Mouse (Mus musculus) kidney, embryonic 15.5 days (tissue): ENCODE results near the gene Gys1. TPM values are rescaled to one million over a fixed set of nuclear protein-coding genes. Genes with fewer than 3 reads are reported as not detected.

Experiments
- ATAC-seq: fragments of 200-750 bp; cut with Nextera tagmentation; replicated peaks from 2 replicates; pipeline ENCODE4 v1.8.0; 2017; ENCODE audit warnings: moderate TSS enrichment; ENCODE audit not compliant: low FRiP score
- H3K27ac ChIP-seq: fragments of 300-500 bp; sonication (generic); 2 replicates; pipeline ENCODE4 v1.5.1; 2015; ENCODE audit warnings: mild to moderate bottlenecking, inconsistent platforms
- H3K27me3 ChIP-seq: fragments of 300-500 bp; sonication (generic); 2 replicates; pipeline ENCODE4 v1.6.1; 2015; ENCODE audit warnings: inconsistent platforms
- H3K36me3 ChIP-seq: fragments of 300-500 bp; sonication (generic); 2 replicates; pipeline ENCODE4 v1.6.1; 2015; ENCODE audit warnings: inconsistent platforms
- H3K4me1 ChIP-seq: fragments of 300-500 bp; sonication (generic); 2 replicates; pipeline ENCODE4 v1.6.1; 2015; ENCODE audit warnings: inconsistent platforms
- H3K4me2 ChIP-seq: fragments of 300-500 bp; sonication (generic); 2 replicates; pipeline ENCODE4 v1.6.1; 2015; ENCODE audit warnings: moderate library complexity, mild to moderate bottlenecking, inconsistent platforms
- H3K4me3 ChIP-seq: fragments of 300-500 bp; sonication (generic); replicated peaks from 2 replicates; pipeline ENCODE4 v1.5.1; 2015; ENCODE audit warnings: mild to moderate bottlenecking, inconsistent platforms
- H3K9ac ChIP-seq: fragments of 300-500 bp; sonication (generic); 2 replicates; pipeline ENCODE4 v1.6.1; 2015; ENCODE audit warnings: mild to moderate bottlenecking, inconsistent platforms
- H3K9me3 ChIP-seq: fragments of 300-500 bp; sonication (generic); replicated peaks from 2 replicates; pipeline ENCODE4 v1.6.1; 2016; ENCODE audit warnings: inconsistent platforms
- WGBS: fragments of 180-500 bp; shearing (Covaris S2); methylation state at CpG from one replicate; pipeline ENCODE4 v1.1.7; 2015; ENCODE audit warnings: mixed read lengths; 5-methylcytosine and 5-hydroxymethylcytosine counted together
- polyA plus RNA-seq: library from polyadenylated mRNA; unstranded; fragments of >200 nt; fragmentation: Nextera tagmentation; extraction: Ambion mirVana; gene quantifications from 2 replicates; pipeline ENCODE4 v1.2.1, GENCODE M21; 2015

Gys1 gene
- polyA plus RNA-seq, 1 experiment from 2014 or later = 40.8 TPM

GRCm38 (mm10) chr7:45417962-45418492 lies 16.6 kb upstream of the Gys1 start:
- no peaks in the 10 kb centered on the region for H3K9me3 ChIP-seq

GRCm38 (mm10) chr7:45419859-45420614 lies 14.6 kb upstream of the Gys1 start:
- Histone ChIP-seq H3K27me3 (peaks cover 62% of the 10 kb centered on the region), H3K4me3 (no peak overlapping the region), H3K9me3 (no peaks in the 10 kb centered on the region), H3K27ac (no peak overlapping the region), H3K9ac (no peak overlapping the region), H3K36me3 (peaks cover 45% of the 10 kb centered on the region), H3K4me1 (peaks cover 32% of the 10 kb centered on the region), H3K4me2 (peak overlapping the region; percentile 36)
- WGBS = 13% methylated on average over 27 of the region's 27 CpGs
- ATAC-seq = no peak

More at GRCm38 (mm10) chr7:45417962-45418492, 16.6 kb upstream of the Gys1 start:
- Histone ChIP-seq H3K4me2 (peak overlapping the region; percentile 23; the same call in 1 of the 2 replicates), H3K27ac (no peak overlapping the region), H3K36me3 (peaks cover 25% of the 10 kb centered on the region), H3K4me1 (peaks cover 52% of the 10 kb centered on the region), H3K4me3 (no peak overlapping the region), H3K27me3 (peaks cover 81% of the 10 kb centered on the region), H3K9ac (0 out of 2 replicates have a peak overlapping the region, but pooled peaks have one; percentile 14)
- no peak for ATAC-seq
- 8% methylated on average over 13 of the region's 13 CpGs for WGBS

- peaks cover 50% of the 10 kb centered on the region for H3K36me3 ChIP-seq
- 50% methylated on average over 6 of the region's 6 CpGs for WGBS
- no peak within 1 kb of the TSS for H3K27ac ChIP-seq
- H3K9me3 ChIP-seq = no peaks in the 10 kb centered on the region
- ATAC-seq = no peak
- H3K27me3 ChIP-seq = peaks cover 56% of the 10 kb centered on the region
- H3K9ac ChIP-seq = no peak within 1 kb of the TSS
- H3K4me3 ChIP-seq = no peak within 1 kb of the TSS
- peaks cover 27% of the 10 kb centered on the region for H3K4me1 ChIP-seq
- peak within 1 kb of the TSS; percentile 36 for H3K4me2 ChIP-seq
Observed at GRCm38 (mm10) chr7:45420615-45420919, 14.1 kb upstream of the Gys1 start, which contains the start of gene Lhb. Lhb (plus strand) TSS chr7:45420820.

GRCm38 (mm10) chr7:45421194-45421593 lies 13.4 kb upstream of the Gys1 start:
- H3K27ac ChIP-seq = no peak overlapping the region
- H3K4me3 ChIP-seq = no peak overlapping the region
- H3K4me1 ChIP-seq = peaks cover 23% of the 10 kb centered on the region
- peaks cover 56% of the 10 kb centered on the region for H3K36me3 ChIP-seq
- H3K9me3 ChIP-seq = no peaks in the 10 kb centered on the region
- H3K27me3 ChIP-seq = peaks cover 50% of the 10 kb centered on the region
- no peak for ATAC-seq
- WGBS = 85% methylated on average over 14 of the region's 14 CpGs
- H3K9ac ChIP-seq = no peak overlapping the region
- H3K4me2 ChIP-seq = no peak overlapping the region

GRCm38 (mm10) chr7:45426556-45426955 lies 8.1 kb upstream of the Gys1 start:
- Histone ChIP-seq H3K4me1 (no peaks in the 10 kb centered on the region), H3K27ac (no peak overlapping the region), H3K36me3 (peaks cover 96% of the 10 kb centered on the region), H3K4me3 (no peak overlapping the region), H3K4me2 (no peak overlapping the region), H3K9ac (no peak overlapping the region), H3K27me3 (no peaks in the 10 kb centered on the region), H3K9me3 (no peaks in the 10 kb centered on the region)
- WGBS = 94% methylated on average over 8 of the region's 8 CpGs
- ATAC-seq = no peak

- Histone ChIP-seq H3K4me2 (peak overlapping the region; percentile 91), H3K27me3 (no peaks in the 10 kb centered on the region), H3K9ac (peak overlapping the region; percentile 85), H3K27ac (peak overlapping the region; percentile 92), H3K9me3 (no peaks in the 10 kb centered on the region), H3K36me3 (peaks cover 36% of the 10 kb centered on the region), H3K4me1 (peaks cover 43% of the 10 kb centered on the region), H3K4me3 (peak overlapping the region; percentile 81)
- ATAC-seq = no peak
- whole genome bisulfite sequencing = 2% methylated on average over 7 of the region's 7 CpGs
Observed at GRCm38 (mm10) chr7:45433835-45434202, 825 bp upstream of the Gys1 start.

GRCm38 (mm10) chr7:45435038-45435437 lies 394 bp downstream of the Gys1 start:
- H3K4me1 ChIP-seq = peaks cover 43% of the 10 kb centered on the region
- no peaks in the 10 kb centered on the region for H3K9me3 ChIP-seq
- H3K36me3 ChIP-seq = peaks cover 32% of the 10 kb centered on the region
- H3K4me3 ChIP-seq = peak overlapping the region; percentile 81
- H3K4me2 ChIP-seq = peak overlapping the region; percentile 91
- H3K9ac ChIP-seq = peak overlapping the region; percentile 67
- no peak for ATAC-seq
- WGBS = under 1% methylated on average over 16 of the region's 16 CpGs
- H3K27me3 ChIP-seq = no peaks in the 10 kb centered on the region
- H3K27ac ChIP-seq = peak overlapping the region; percentile 70

- 94% methylated on average over 5 of the region's 5 CpGs for WGBS
- H3K36me3 ChIP-seq = peaks cover 32% of the 10 kb centered on the region
- no peak overlapping the region for H3K27ac ChIP-seq
- no peak for ATAC-seq
- H3K9ac ChIP-seq = no peak overlapping the region
- no peaks in the 10 kb centered on the region for H3K9me3 ChIP-seq
- H3K27me3 ChIP-seq = no peaks in the 10 kb centered on the region
- peak overlapping the region; percentile 91; the same call in 1 of the 2 replicates for H3K4me2 ChIP-seq
- H3K4me1 ChIP-seq = peaks cover 43% of the 10 kb centered on the region
- H3K4me3 ChIP-seq = no peak overlapping the region
Observed at GRCm38 (mm10) chr7:45436444-45436843, 1.8 kb downstream of the Gys1 start.

- Histone ChIP-seq H3K4me2 (0 out of 2 replicates have a peak overlapping the region, but pooled peaks have one; percentile 7), H3K4me3 (no peak overlapping the region), H3K27ac (no peak overlapping the region), H3K4me1 (peaks cover 43% of the 10 kb centered on the region), H3K27me3 (no peaks in the 10 kb centered on the region), H3K36me3 (peaks cover 30% of the 10 kb centered on the region), H3K9me3 (no peaks in the 10 kb centered on the region), H3K9ac (no peak overlapping the region)
- no peak for ATAC-seq
- 41% methylated on average over 6 of the region's 6 CpGs for WGBS
Observed at GRCm38 (mm10) chr7:45437046-45437445, 2.4 kb downstream of the Gys1 start.

GRCm38 (mm10) chr7:45437521-45438276 lies 3.1 kb downstream of the Gys1 start, which contains the start of gene Ruvbl2:
Ruvbl2 (minus strand) TSS chr7:45438096.
- WGBS = 22% methylated on average over 19 of the region's 19 CpGs
- Histone ChIP-seq H3K9me3 (no peaks in the 10 kb centered on the region), H3K36me3 (peaks cover 28% of the 10 kb centered on the region), H3K9ac (peak within 1 kb of the TSS; percentile 24; the same call in 1 of the 2 replicates), H3K4me1 (peaks cover 42% of the 10 kb centered on the region), H3K4me2 (peak within 1 kb of the TSS; percentile 32), H3K4me3 (peak within 1 kb of the TSS; percentile 0), H3K27me3 (no peaks in the 10 kb centered on the region), H3K27ac (no peak within 1 kb of the TSS)
- ATAC-seq = no peak

- H3K27me3 ChIP-seq = no peaks in the 10 kb centered on the region
- H3K4me2 ChIP-seq = no peak overlapping the region
- peaks cover 6% of the 10 kb centered on the region; the same call in 1 of the 2 replicates for H3K4me1 ChIP-seq
- WGBS = 86% methylated on average over 22 of the region's 22 CpGs
- ATAC-seq = no peak
- no peaks in the 10 kb centered on the region for H3K9me3 ChIP-seq
- H3K9ac ChIP-seq = no peak overlapping the region
- H3K27ac ChIP-seq = no peak overlapping the region
- H3K4me3 ChIP-seq = no peak overlapping the region
- peaks cover 69% of the 10 kb centered on the region for H3K36me3 ChIP-seq
Observed at GRCm38 (mm10) chr7:45443526-45444420, 9.1 kb downstream of the Gys1 start.
